Mouse (Mus musculus) adrenal gland, adult 8-10 months (tissue): ENCODE data around the gene Gatad2a. TPM values are rescaled to one million over a fixed set of nuclear protein-coding genes. Genes with fewer than 3 reads are reported as not detected.

ENCODE experiments used
- DNase-seq: peaks from one replicate; pipeline ENCODE4 v3.0.0; 2022
- total RNA-seq, 4 experiments: library from RNA; stranded (reverse); gene quantifications; 2 replicates each; pipeline ENCODE4 v1.2.4; 2022

The Gatad2a gene
- total RNA-seq, 4 experiments from 2014 or later: 99.1 to 124 (median 106) TPM

- DNase-seq: no peak
Observed at GRCm38 (mm10) chr8:69899876-69900275, 96.3 kb downstream of the Gatad2a start.

GRCm38 (mm10) chr8:69897857-69898256 lies 98.3 kb downstream of the Gatad2a start:
- no peak for DNase-seq

- no peak for DNase-seq
Observed at GRCm38 (mm10) chr8:69895772-69896451, 100.3 kb downstream of the Gatad2a start.

- no peak for DNase-seq
Observed at GRCm38 (mm10) chr8:69894836-69895332, 101.3 kb downstream of the Gatad2a start.

GRCm38 (mm10) chr8:69893863-69894262 lies 102.3 kb downstream of the Gatad2a start:
- no peak for DNase-seq

GRCm38 (mm10) chr8:69890813-69891241 lies 105.4 kb downstream of the Gatad2a start:
- DNase-seq: no peak

- DNase-seq: no peak
Observed at GRCm38 (mm10) chr8:69888902-69889301, 107.3 kb downstream of the Gatad2a start.

- no peak for DNase-seq
Observed at GRCm38 (mm10) chr8:69888244-69888866, 107.8 kb downstream of the Gatad2a start.

- no peak for DNase-seq
Observed at GRCm38 (mm10) chr8:69887289-69888243, 108.6 kb downstream of the Gatad2a start, which contains the start of gene Cilp2. Gene Cilp2 (minus strand): TSS chr8:69887687.

GRCm38 (mm10) chr8:69884141-69884540 lies 112.0 kb downstream of the Gatad2a start:
- DNase-seq: peak; percentile 64

- DNase-seq: no peak
Observed at GRCm38 (mm10) chr8:69882833-69883600, 113.2 kb downstream of the Gatad2a start.

- DNase-seq: no peak
Observed at GRCm38 (mm10) chr8:69882021-69882756, 114.0 kb downstream of the Gatad2a start.

- DNase-seq: no peak
Observed at GRCm38 (mm10) chr8:69881261-69881865, 114.8 kb downstream of the Gatad2a start.

GRCm38 (mm10) chr8:69880841-69881240 lies 115.3 kb downstream of the Gatad2a start:
- no peak for DNase-seq

- DNase-seq: no peak
Observed at GRCm38 (mm10) chr8:69879678-69880077, 116.5 kb downstream of the Gatad2a start.

GRCm38 (mm10) chr8:69877992-69878391 lies 118.2 kb downstream of the Gatad2a start:
- no peak for DNase-seq

- no peak for DNase-seq
Observed at GRCm38 (mm10) chr8:69877396-69877795, 118.8 kb downstream of the Gatad2a start.

- no peak for DNase-seq
Observed at GRCm38 (mm10) chr8:69876967-69877366, 119.2 kb downstream of the Gatad2a start.

GRCm38 (mm10) chr8:69876097-69876496 lies 120.1 kb downstream of the Gatad2a start:
- no peak for DNase-seq

GRCm38 (mm10) chr8:69874654-69875053 lies 121.5 kb downstream of the Gatad2a start:
- no peak for DNase-seq

- DNase-seq: no peak
Observed at GRCm38 (mm10) chr8:69874155-69874554, 122.0 kb downstream of the Gatad2a start.
